Mouse (Mus musculus) stomach, postnatal 0 days (tissue): ENCODE results near the gene Ndufb4. TPM values are rescaled to one million over a fixed set of nuclear protein-coding genes. Genes with fewer than 3 reads are reported as not detected.

Source experiments
- ATAC-seq: fragments of 200-750 bp; cut with Nextera tagmentation; 2 replicates; pipeline ENCODE4 v1.8.0; 2017; ENCODE audit not compliant: low FRiP score, low TSS enrichment
- DNase-seq: peaks from one replicate; pipeline ENCODE4 v3.0.0-alpha.2; 2016; ENCODE audit warnings: low spot score
- H3K27ac ChIP-seq: fragments of 300-500 bp; sonication (generic); replicated peaks from 2 replicates; pipeline ENCODE4 v1.5.1; 2014; ENCODE audit warnings: mild to moderate bottlenecking, control low read depth
- H3K27me3 ChIP-seq: fragments of 300-500 bp; sonication (generic); 2 replicates; pipeline ENCODE4 v1.6.1; 2014; ENCODE audit warnings: low read length; ENCODE audit not compliant: control insufficient read depth, insufficient read depth
- H3K36me3 ChIP-seq: fragments of 300-500 bp; sonication (generic); 2 replicates; pipeline ENCODE4 v1.6.1; 2014; ENCODE audit warnings: low read length, mixed read lengths; ENCODE audit not compliant: control insufficient read depth, insufficient read depth
- H3K4me1 ChIP-seq: fragments of 300-500 bp; sonication (generic); replicated peaks from 2 replicates; pipeline ENCODE4 v1.6.1; 2014; ENCODE audit warnings: antibody characterized with exemption; ENCODE audit not compliant: control insufficient read depth, insufficient read depth
- H3K4me2 ChIP-seq: fragments of 300-500 bp; sonication (generic); replicated peaks from 2 replicates; pipeline ENCODE4 v1.6.1; 2014; ENCODE audit warnings: low read depth, mild to moderate bottlenecking, control low read depth, moderate library complexity
- H3K4me3 ChIP-seq: fragments of 300-500 bp; sonication (generic); 2 replicates; pipeline ENCODE4 v1.5.1; 2014; ENCODE audit warnings: low read depth, low read length, control low read depth
- H3K9ac ChIP-seq: fragments of 300-500 bp; sonication (generic); 2 replicates; pipeline ENCODE4 v1.6.1; 2014; ENCODE audit warnings: mild to moderate bottlenecking, low read length, control low read depth, mixed read lengths
- H3K9me3 ChIP-seq: fragments of 300-500 bp; sonication (generic); 2 replicates; pipeline ENCODE4 v1.6.1; 2016; ENCODE audit warnings: low read length; ENCODE audit not compliant: control insufficient read depth
- CTCF ChIP-seq: IDR thresholded peaks from 2 replicates; pipeline ENCODE4 v1.5.1; 2016; ENCODE audit warnings: antibody characterized with exemption, low read depth, mild to moderate bottlenecking, moderate library complexity
- EP300 ChIP-seq: optimal IDR thresholded peaks from 2 replicates; pipeline ENCODE3; 2016; ENCODE audit warnings: antibody characterized with exemption
- WGBS: fragments of 180-500 bp; shearing (Covaris S2); extraction: QIAGEN DNeasy Blood & Tissue Kit; methylation state at CpG from one replicate; pipeline ENCODE4 v1.1.7; 2014; 5-methylcytosine and 5-hydroxymethylcytosine counted together
- polyA plus RNA-seq: library from polyadenylated mRNA; unstranded; fragments of >200 nt; fragmentation: Nextera tagmentation; extraction: Ambion mirVana; gene quantifications from 2 replicates; pipeline ENCODE4 v1.2.1, GENCODE M21; 2015

Ndufb4 gene
- polyA plus RNA-seq, 1 experiment from 2014 or later, result 119 TPM

- whole genome bisulfite sequencing, result 84% methylated on average over 7 of the region's 7 CpGs
- H3K4me2 ChIP-seq, result no peak overlapping the region
- H3K4me3 ChIP-seq, result no peak overlapping the region
- H3K4me1 ChIP-seq, result no peaks in the 10 kb centered on the region
- no peak overlapping the region for H3K27ac ChIP-seq
- H3K9me3 ChIP-seq, result no peaks in the 10 kb centered on the region
- TF ChIP-seq CTCF, result no peak
- no peak for TF ChIP-seq EP300
- DNase-seq (no peak), ATAC-seq (no peak)
- no peaks in the 10 kb centered on the region for H3K36me3 ChIP-seq
- no peak overlapping the region for H3K9ac ChIP-seq
- no peaks in the 10 kb centered on the region for H3K27me3 ChIP-seq
Measured at GRCm38 (mm10) chr16:37629011-37629410, 25.2 kb downstream of the Ndufb4 start.

DNA sequence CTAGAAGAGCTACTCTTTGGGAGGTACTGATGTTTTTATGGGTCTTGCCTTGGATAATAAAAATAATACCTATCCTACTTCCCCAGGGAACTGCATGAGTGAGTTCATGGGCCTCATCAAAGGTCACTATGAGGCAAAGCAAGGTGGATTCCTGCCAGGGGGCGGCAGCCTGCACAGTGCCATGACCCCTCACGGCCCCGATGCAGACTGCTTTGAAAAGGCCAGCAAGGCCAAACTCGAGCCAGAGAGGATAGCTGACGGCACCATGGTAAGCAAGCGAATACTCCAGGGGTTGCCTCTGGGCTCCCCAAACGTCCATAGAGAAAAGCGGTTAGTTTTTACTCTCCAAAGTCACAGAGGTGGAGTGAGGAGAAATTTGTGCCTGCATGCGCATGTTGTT, 25.9 kb downstream of the Ndufb4 start:
- no peak overlapping the region for H3K27ac ChIP-seq
- H3K4me3 ChIP-seq, result no peak overlapping the region
- H3K4me2 ChIP-seq, result no peak overlapping the region
- H3K9ac ChIP-seq, result no peak overlapping the region
- no peaks in the 10 kb centered on the region for H3K27me3 ChIP-seq
- no peaks in the 10 kb centered on the region for H3K9me3 ChIP-seq
- TF ChIP-seq CTCF (no peak), EP300 (no peak)
- ATAC-seq, result no peak
- no peaks in the 10 kb centered on the region for H3K36me3 ChIP-seq
- WGBS, result 75% methylated on average over 9 of the region's 9 CpGs
- DNase-seq, result no peak
- H3K4me1 ChIP-seq, result no peaks in the 10 kb centered on the region

DNA sequence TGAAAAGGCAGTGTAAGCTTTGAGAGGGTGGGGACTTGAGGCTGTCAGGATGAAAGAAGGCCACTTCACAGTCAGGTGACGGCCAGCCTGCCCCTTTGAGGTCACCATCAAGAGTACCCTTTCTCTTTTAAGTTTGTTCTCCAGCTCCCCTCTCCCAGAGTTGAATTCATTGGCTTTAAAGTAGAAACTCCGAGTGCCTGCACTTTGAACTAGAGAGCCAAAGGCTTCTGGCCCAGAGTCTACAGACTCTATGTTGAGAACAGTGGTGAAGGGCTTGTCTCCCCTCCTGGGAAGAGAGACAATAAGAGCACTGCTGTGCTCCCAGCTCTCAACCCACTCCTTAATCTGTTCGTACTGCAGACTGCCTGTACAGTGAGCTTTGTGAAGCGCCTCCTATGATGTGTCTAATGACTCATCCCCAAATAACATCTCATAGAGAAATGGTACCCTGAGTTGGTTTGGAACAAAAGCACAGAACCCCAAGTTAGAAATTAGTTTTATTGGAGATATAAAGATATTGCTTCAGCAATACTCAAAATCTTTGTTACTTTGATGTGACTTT, 27.8 kb downstream of the Ndufb4 start:
- H3K9ac ChIP-seq, result no peak overlapping the region
- WGBS, result 59% methylated on average over 4 of the region's 4 CpGs
- no peaks in the 10 kb centered on the region for H3K9me3 ChIP-seq
- H3K27me3 ChIP-seq, result no peaks in the 10 kb centered on the region
- H3K27ac ChIP-seq, result no peak overlapping the region
- no peaks in the 10 kb centered on the region for H3K36me3 ChIP-seq
- H3K4me1 ChIP-seq, result no peaks in the 10 kb centered on the region
- no peak for ATAC-seq
- no peak for DNase-seq
- H3K4me3 ChIP-seq, result no peak overlapping the region
- TF ChIP-seq CTCF, result no peak
- TF ChIP-seq EP300, result no peak
- H3K4me2 ChIP-seq, result no peak overlapping the region

- H3K36me3 ChIP-seq, result no peaks in the 10 kb centered on the region
- H3K4me1 ChIP-seq, result no peaks in the 10 kb centered on the region
- ATAC-seq, result no peak
- H3K9ac ChIP-seq, result no peak overlapping the region
- H3K27ac ChIP-seq, result no peak overlapping the region
- H3K27me3 ChIP-seq, result no peaks in the 10 kb centered on the region
- DNase-seq, result no peak
- H3K9me3 ChIP-seq, result no peaks in the 10 kb centered on the region
- no peak overlapping the region for H3K4me3 ChIP-seq
- TF ChIP-seq CTCF, result no peak
- TF ChIP-seq EP300, result no peak
- WGBS, result 75% methylated on average over 5 of the region's 5 CpGs
- no peak overlapping the region for H3K4me2 ChIP-seq
Measured at GRCm38 (mm10) chr16:37622919-37623318, 31.3 kb downstream of the Ndufb4 start.

DNA sequence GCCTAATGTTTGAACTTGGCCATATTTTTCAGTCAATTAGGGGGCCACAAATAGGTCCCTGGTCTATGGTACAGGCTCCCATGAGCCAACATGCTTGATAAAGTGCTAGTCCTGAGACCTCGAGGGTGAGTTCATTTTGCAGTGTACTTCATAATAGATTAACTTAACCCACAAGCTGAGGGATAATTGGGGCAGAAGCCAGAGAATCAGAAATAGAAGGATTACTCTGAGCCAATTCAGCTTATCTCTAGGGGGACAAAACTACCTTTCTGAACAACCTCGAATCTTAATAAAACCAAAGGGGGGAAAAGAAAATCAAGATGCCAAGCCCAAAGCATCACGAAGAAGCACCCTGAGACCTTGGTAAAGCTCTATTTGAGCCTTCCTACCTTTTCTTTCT, 31.9 kb downstream of the Ndufb4 start:
- Histone ChIP-seq H3K36me3 (no peaks in the 10 kb centered on the region), H3K4me3 (no peak overlapping the region), H3K27me3 (no peaks in the 10 kb centered on the region), H3K4me1 (no peaks in the 10 kb centered on the region), H3K9me3 (no peaks in the 10 kb centered on the region), H3K4me2 (no peak overlapping the region), H3K27ac (no peak overlapping the region), H3K9ac (no peak overlapping the region)
- 70% methylated on average over 3 of the region's 3 CpGs for WGBS
- TF ChIP-seq CTCF, result no peak
- no peak for TF ChIP-seq EP300
- no peak for DNase-seq
- no peak for ATAC-seq

- TF ChIP-seq EP300, result no peak
- TF ChIP-seq CTCF, result no peak
- Histone ChIP-seq H3K4me3 (no peak overlapping the region), H3K9ac (no peak overlapping the region), H3K4me2 (no peak overlapping the region), H3K9me3 (no peaks in the 10 kb centered on the region), H3K27ac (no peak overlapping the region), H3K36me3 (no peaks in the 10 kb centered on the region), H3K27me3 (no peaks in the 10 kb centered on the region), H3K4me1 (no peaks in the 10 kb centered on the region)
- 37% methylated on average over 3 of the region's 3 CpGs for WGBS
- ATAC-seq (no peak), DNase-seq (no peak)
Measured at GRCm38 (mm10) chr16:37617695-37618094, 36.6 kb downstream of the Ndufb4 start.
